Mouse (Mus musculus): ENCODE results near the gene Plcb1. TPM values are rescaled to one million over a fixed set of nuclear protein-coding genes. Genes with fewer than 3 reads are reported as not detected.

Gene Plcb1
- polyA plus RNA-seq, 1 experiment from 2014 or later = 11.4 TPM

- WGBS = 73% methylated on average over 4 of the region's 4 CpGs
- no peak overlapping the region for H3K27ac ChIP-seq
- no peak for ATAC-seq (ENCODE audit: insufficient number of reproducible peaks, insufficient read depth, low FRiP score, low TSS enrichment, low read depth)
- H3K4me3 ChIP-seq (replicated peaks) = no peak overlapping the region
- H3K4me1 ChIP-seq (replicated peaks) = no peaks in the 10 kb centered on the region
- no peaks in the 10 kb centered on the region for H3K27me3 ChIP-seq
- H3K9ac ChIP-seq (replicated peaks) = no peak overlapping the region
- H3K9me3 ChIP-seq = no peaks in the 10 kb centered on the region
- H3K36me3 ChIP-seq = no peaks in the 10 kb centered on the region
- no peak overlapping the region for H3K4me2 ChIP-seq
Measured at GRCm38 (mm10) chr2:135153248-135153647, 367.4 kb downstream of the Plcb1 start.

DNA sequence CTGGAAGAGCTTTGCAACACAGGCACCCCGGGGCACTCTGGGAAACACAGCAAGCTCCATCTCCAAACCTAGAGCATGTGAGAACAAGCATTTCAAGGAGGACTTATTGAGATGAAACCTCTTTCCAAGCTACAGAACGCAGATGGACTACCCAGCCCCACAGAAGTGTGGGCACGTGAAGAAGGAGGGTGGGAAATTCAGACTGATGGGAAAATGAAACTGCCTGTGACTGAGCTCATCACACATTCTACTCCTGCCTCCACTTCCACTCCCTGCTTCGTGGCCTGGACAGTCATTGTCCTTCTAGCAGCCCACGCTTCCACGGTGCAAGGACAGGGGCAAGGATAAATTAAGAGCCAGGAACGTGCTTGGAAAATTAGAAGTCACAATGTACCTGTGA lies 370.2 kb downstream of the Plcb1 start:
- Histone ChIP-seq H3K27ac (no peak overlapping the region), H3K4me1 (replicated peaks) (no peaks in the 10 kb centered on the region), H3K4me3 (replicated peaks) (no peak overlapping the region), H3K9me3 (no peaks in the 10 kb centered on the region), H3K9ac (replicated peaks) (no peak overlapping the region), H3K4me2 (no peak overlapping the region), H3K27me3 (no peaks in the 10 kb centered on the region), H3K36me3 (no peaks in the 10 kb centered on the region)
- 84% methylated on average over 7 of the region's 7 CpGs for WGBS
- ATAC-seq (ENCODE audit: insufficient number of reproducible peaks, insufficient read depth, low FRiP score, low TSS enrichment, low read depth) = no peak

DNA sequence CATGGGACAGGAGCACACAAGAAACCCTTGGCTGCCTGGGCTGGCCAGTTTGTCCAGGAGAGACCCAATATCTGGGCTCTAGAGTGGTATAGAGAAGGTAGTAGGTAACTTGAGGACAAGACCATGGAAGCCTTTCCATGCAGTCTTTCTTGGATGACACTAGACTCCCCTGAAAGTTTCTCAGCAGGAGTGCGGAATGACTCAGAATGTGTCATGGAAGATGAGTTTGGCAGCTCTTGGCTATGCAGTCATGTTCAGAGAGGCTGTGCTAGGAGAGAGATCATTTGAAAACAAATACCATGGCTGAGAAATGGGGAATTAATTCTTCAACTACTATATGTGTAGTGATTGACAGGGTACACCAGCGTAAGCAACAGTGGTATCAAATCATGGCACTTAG lies 372.1 kb downstream of the Plcb1 start:
- ATAC-seq (ENCODE audit: insufficient number of reproducible peaks, insufficient read depth, low FRiP score, low TSS enrichment, low read depth) = no peak
- Histone ChIP-seq H3K9me3 (no peaks in the 10 kb centered on the region), H3K4me2 (no peak overlapping the region), H3K4me1 (replicated peaks) (no peaks in the 10 kb centered on the region), H3K27me3 (no peaks in the 10 kb centered on the region), H3K27ac (no peak overlapping the region), H3K4me3 (replicated peaks) (no peak overlapping the region), H3K36me3 (no peaks in the 10 kb centered on the region), H3K9ac (replicated peaks) (no peak overlapping the region)
- WGBS = 94% methylated on average over 2 of the region's 2 CpGs

GRCm38 (mm10) chr2:135161673-135162072 lies 375.8 kb downstream of the Plcb1 start:
- WGBS = 90% methylated on average over 4 of the region's 4 CpGs
- Histone ChIP-seq H3K27ac (no peak overlapping the region), H3K4me1 (replicated peaks) (no peaks in the 10 kb centered on the region), H3K36me3 (no peaks in the 10 kb centered on the region), H3K4me3 (replicated peaks) (no peak overlapping the region), H3K4me2 (no peak overlapping the region), H3K9ac (replicated peaks) (no peak overlapping the region), H3K9me3 (no peaks in the 10 kb centered on the region), H3K27me3 (no peaks in the 10 kb centered on the region)
- no peak for ATAC-seq (ENCODE audit: insufficient number of reproducible peaks, insufficient read depth, low FRiP score, low TSS enrichment, low read depth)

DNA sequence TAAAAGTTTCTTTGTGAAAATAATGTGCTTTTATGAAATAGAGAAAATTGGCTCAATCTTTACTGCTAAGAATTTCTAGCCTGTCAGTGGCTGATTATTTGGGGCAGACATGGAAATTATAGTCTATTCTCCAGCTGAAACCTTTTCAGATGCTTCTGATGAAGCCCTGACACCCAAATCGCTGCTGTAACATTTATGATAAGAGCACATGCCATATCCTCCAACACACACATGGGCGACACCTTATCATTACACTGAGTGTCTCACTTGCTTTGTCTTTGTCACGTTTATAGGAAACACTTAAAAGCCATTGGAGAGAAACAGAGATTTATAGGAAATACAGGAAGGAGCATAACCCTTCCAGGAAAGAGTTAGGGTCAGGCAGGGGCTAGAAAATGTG lies 379.6 kb downstream of the Plcb1 start:
- no peaks in the 10 kb centered on the region for H3K36me3 ChIP-seq
- H3K4me3 ChIP-seq (replicated peaks) = no peak overlapping the region
- WGBS = 66% methylated on average over 3 of the region's 3 CpGs
- H3K9me3 ChIP-seq = no peaks in the 10 kb centered on the region
- H3K4me1 ChIP-seq (replicated peaks) = no peaks in the 10 kb centered on the region
- no peak overlapping the region for H3K27ac ChIP-seq
- H3K9ac ChIP-seq (replicated peaks) = no peak overlapping the region
- no peak for ATAC-seq (ENCODE audit: insufficient number of reproducible peaks, insufficient read depth, low FRiP score, low TSS enrichment, low read depth)
- H3K27me3 ChIP-seq = no peaks in the 10 kb centered on the region
- no peak overlapping the region for H3K4me2 ChIP-seq

- no peaks in the 10 kb centered on the region for H3K4me1 ChIP-seq (replicated peaks)
- ATAC-seq (ENCODE audit: insufficient number of reproducible peaks, insufficient read depth, low FRiP score, low TSS enrichment, low read depth) = no peak
- H3K9ac ChIP-seq (replicated peaks) = no peak overlapping the region
- no peak overlapping the region for H3K4me2 ChIP-seq
- H3K27me3 ChIP-seq = no peaks in the 10 kb centered on the region
- 71% methylated on average over 4 of the region's 4 CpGs for WGBS
- no peak overlapping the region for H3K27ac ChIP-seq
- H3K36me3 ChIP-seq = no peaks in the 10 kb centered on the region
- H3K4me3 ChIP-seq (replicated peaks) = no peak overlapping the region
- no peaks in the 10 kb centered on the region for H3K9me3 ChIP-seq
Measured at GRCm38 (mm10) chr2:135175544-135175943, 389.7 kb downstream of the Plcb1 start.

GRCm38 (mm10) chr2:135187659-135188058 lies 401.8 kb downstream of the Plcb1 start:
- 65% methylated on average over 6 of the region's 6 CpGs for WGBS
- Histone ChIP-seq H3K4me1 (replicated peaks) (no peaks in the 10 kb centered on the region), H3K27me3 (no peaks in the 10 kb centered on the region), H3K9me3 (no peaks in the 10 kb centered on the region), H3K4me2 (no peak overlapping the region), H3K27ac (no peak overlapping the region), H3K9ac (replicated peaks) (no peak overlapping the region), H3K36me3 (no peaks in the 10 kb centered on the region), H3K4me3 (replicated peaks) (no peak overlapping the region)
- no peak for ATAC-seq (ENCODE audit: insufficient number of reproducible peaks, insufficient read depth, low FRiP score, low TSS enrichment, low read depth)

DNA sequence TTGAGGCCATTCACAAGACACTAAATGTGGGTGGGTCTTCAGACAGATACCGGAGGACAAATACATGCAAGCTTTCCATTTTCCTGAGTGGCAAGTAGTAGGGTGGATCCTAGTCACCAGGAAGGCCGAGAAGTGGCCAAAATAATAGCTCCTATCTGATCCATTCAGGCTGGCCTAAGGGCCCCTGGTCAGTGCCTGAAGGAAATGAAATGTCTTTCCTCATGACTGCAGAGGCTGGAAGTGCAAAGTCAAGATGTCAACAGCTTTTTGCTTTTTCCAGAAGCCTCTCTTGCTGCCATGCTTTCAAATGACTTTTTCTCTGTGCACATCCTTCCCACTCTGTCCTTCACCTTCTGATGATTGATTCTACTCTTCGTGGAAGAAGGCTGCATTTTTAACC lies 415.0 kb downstream of the Plcb1 start:
- H3K4me1 ChIP-seq (replicated peaks) = no peaks in the 10 kb centered on the region
- no peaks in the 10 kb centered on the region for H3K27me3 ChIP-seq
- H3K27ac ChIP-seq = no peak overlapping the region
- no peak for ATAC-seq (ENCODE audit: insufficient number of reproducible peaks, insufficient read depth, low FRiP score, low TSS enrichment, low read depth)
- no peak overlapping the region for H3K4me2 ChIP-seq
- 87% methylated on average over 3 of the region's 3 CpGs for WGBS
- no peaks in the 10 kb centered on the region for H3K36me3 ChIP-seq
- no peak overlapping the region for H3K9ac ChIP-seq (replicated peaks)
- H3K9me3 ChIP-seq = no peaks in the 10 kb centered on the region
- H3K4me3 ChIP-seq (replicated peaks) = no peak overlapping the region

DNA sequence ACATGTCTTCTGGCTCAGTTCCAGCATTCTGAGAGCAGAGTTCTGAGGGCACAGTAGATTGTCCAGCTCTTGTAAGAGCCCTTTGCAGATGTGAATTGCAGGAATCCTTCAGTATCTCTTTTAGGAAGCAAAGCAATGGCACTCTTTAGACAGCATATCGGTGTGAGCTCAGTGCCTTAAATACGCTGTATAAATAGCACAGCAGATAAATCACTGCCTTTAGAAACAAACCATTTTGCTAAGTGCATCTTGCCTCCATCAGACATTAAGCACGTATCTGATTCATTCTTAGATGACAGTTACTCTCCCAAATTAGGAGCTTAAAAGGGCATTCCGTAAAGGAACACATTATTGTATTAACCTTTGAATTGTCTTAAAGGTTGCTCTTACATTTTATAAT lies 416.5 kb downstream of the Plcb1 start:
- H3K9me3 ChIP-seq = no peaks in the 10 kb centered on the region
- H3K27ac ChIP-seq = no peak overlapping the region
- WGBS = 81% methylated on average over 4 of the region's 4 CpGs
- no peak for ATAC-seq (ENCODE audit: insufficient number of reproducible peaks, insufficient read depth, low FRiP score, low TSS enrichment, low read depth)
- H3K36me3 ChIP-seq = no peaks in the 10 kb centered on the region
- H3K4me1 ChIP-seq (replicated peaks) = no peaks in the 10 kb centered on the region
- no peaks in the 10 kb centered on the region for H3K27me3 ChIP-seq
- no peak overlapping the region for H3K9ac ChIP-seq (replicated peaks)
- H3K4me3 ChIP-seq (replicated peaks) = no peak overlapping the region
- H3K4me2 ChIP-seq = no peak overlapping the region

DNA sequence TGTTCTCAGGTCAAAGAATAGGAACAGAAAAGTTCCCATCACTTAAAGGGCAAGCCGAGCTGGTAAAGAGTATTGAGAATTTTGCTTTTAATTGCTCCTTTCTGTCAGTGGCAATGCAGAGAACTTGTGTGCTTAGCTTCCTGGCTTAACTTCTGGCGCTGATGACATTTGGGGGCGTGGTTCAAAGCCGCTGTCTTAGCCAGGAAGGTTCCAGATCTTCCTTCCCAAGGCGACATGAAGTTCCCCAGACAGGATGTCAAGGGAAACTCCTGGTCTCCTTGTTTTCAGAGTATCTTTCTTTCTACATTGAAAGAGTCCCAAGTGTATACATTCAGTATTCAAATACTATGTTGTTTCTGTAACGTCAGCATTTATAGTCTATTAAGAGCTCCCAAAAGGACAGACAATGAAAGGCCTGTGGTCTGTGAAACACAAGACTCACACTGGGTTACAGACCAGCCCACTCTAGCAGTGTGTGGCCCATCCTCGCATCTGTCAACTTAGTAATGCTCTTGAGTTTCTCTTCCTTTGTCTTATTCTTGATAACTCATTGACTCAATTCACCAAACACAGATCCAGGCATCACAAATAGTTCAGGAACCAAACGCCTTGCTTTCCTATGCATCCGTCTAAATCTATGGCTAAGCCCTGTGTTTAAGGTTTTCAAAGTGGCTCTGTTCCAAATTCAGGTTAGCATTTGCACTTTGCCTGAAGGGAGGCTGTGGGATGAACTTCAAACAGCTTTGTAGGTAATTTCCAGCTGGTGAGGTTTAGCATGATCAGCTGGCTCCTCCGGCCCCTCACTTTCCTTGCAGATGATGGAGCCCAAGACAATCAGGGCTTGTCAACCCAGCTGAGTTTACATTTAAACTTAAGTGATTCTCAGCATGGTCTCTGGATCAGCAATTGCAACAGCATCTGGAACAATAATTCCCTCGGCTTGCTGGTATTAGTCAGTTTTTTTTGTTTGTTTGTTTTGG lies 418.6 kb downstream of the Plcb1 start:
- Histone ChIP-seq H3K9me3 (no peaks in the 10 kb centered on the region), H3K27ac (no peak overlapping the region), H3K4me1 (replicated peaks) (no peaks in the 10 kb centered on the region), H3K27me3 (no peaks in the 10 kb centered on the region), H3K4me3 (replicated peaks) (no peak overlapping the region), H3K36me3 (no peaks in the 10 kb centered on the region), H3K4me2 (no peak overlapping the region), H3K9ac (replicated peaks) (no peak overlapping the region)
- 75% methylated on average over 11 of the region's 11 CpGs for WGBS
- no peak for ATAC-seq (ENCODE audit: insufficient number of reproducible peaks, insufficient read depth, low FRiP score, low TSS enrichment, low read depth)

- Histone ChIP-seq H3K9ac (replicated peaks) (no peak overlapping the region), H3K4me1 (replicated peaks) (no peaks in the 10 kb centered on the region), H3K36me3 (no peaks in the 10 kb centered on the region), H3K9me3 (no peaks in the 10 kb centered on the region), H3K27me3 (no peaks in the 10 kb centered on the region), H3K27ac (no peak overlapping the region), H3K4me2 (no peak overlapping the region), H3K4me3 (replicated peaks) (no peak overlapping the region)
- no peak for ATAC-seq (ENCODE audit: insufficient number of reproducible peaks, insufficient read depth, low FRiP score, low TSS enrichment, low read depth)
- WGBS = 81% methylated on average over 1 of the region's 1 CpGs
Measured at GRCm38 (mm10) chr2:135208890-135209289, 423.0 kb downstream of the Plcb1 start.

All from limb, embryonic 12.5 days (tissue).